In the genomic region with DNA sequence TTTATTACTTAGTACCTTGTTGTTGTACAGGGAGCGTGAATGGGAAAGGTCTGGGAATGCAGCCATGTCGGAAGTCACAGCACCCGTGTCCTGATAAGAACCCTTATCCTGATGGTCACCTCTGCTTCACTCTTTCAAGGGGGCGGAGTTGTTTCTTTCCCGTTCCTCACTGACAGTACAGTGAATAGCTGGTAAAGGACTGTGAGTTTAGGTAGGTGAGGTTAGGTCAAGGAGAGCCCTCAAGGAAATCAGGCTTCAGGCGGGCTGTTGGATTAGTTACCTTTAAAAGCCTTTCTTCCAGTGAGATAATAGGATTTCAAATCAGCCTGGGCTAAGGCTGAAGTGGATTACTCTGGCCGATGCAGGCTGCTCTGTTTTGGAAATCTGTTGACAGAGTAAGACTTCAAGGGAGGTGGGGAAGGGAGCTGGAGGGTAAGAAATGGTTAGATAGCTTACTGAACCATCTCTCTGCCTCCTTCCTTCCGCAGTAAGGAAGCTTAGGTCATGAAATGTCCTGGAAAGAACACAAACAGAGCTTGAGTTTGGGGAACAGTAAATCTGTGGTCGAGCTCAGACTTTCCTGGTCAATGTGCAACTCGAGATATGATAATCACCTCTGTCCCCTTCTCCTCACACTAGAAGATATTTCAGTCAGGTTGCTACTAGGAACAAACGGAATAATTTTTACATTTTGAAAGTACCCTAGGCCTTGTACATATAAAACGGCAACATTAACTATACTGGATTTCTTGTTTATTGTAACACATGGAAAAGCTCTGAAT, we compare ENCODE assay signal across 8 mouse cellular contexts. TPM values are rescaled to one million over a fixed set of nuclear protein-coding genes. Genes with fewer than 3 reads are reported as not detected.
A peak's percentile ranks its signal among the peaks of the same experiment; 100 is the strongest.
DNase-seq lines count a peak whose midpoint lies in the region; ATAC-seq lines count a peak whose summit lies in the region.
"Had no signal": no experiment of that assay in that cellular context is flagged by ENCODE, and none has a peak within 500 bp of the region (broad histone marks: within the 10 kb centered on the region; RNA-seq: fewer than 3 reads in every experiment).

No protein-coding gene starts in this region.

- H3K4me1 ChIP-seq in lung, embryonic 16.5 days (replicated peaks; ENCODE audit: control insufficient read depth, insufficient read depth, low read length), result peaks cover 56% of the 10 kb centered on the region
- peaks cover 39% of the 10 kb centered on the region for H3K4me1 ChIP-seq in forebrain, embryonic 13.5 days
- peaks cover 80% of the 10 kb centered on the region for H3K4me1 ChIP-seq in liver, embryonic 15.5 days (replicated peaks)
- H3K4me1 ChIP-seq in stomach, embryonic 15.5 days, result peaks cover 50% of the 10 kb centered on the region

- H3K9me3 ChIP-seq in lung, embryonic 16.5 days (ENCODE audit: control insufficient read depth, low read length), result no peaks in the 10 kb centered on the region
- H3K9me3 ChIP-seq in forebrain, embryonic 13.5 days (replicated peaks), result no peaks in the 10 kb centered on the region
- no peaks in the 10 kb centered on the region for H3K9me3 ChIP-seq in liver, embryonic 15.5 days (replicated peaks)
- H3K9me3 ChIP-seq in stomach, embryonic 15.5 days, result no peaks in the 10 kb centered on the region

- no peaks in the 10 kb centered on the region for H3K27me3 ChIP-seq in lung, embryonic 16.5 days (ENCODE audit: control insufficient read depth, insufficient read depth, low read depth, low read length)
- H3K27me3 ChIP-seq in forebrain, embryonic 13.5 days, result no peaks in the 10 kb centered on the region
- H3K27me3 ChIP-seq in liver, embryonic 15.5 days, result no peaks in the 10 kb centered on the region
- no peaks in the 10 kb centered on the region for H3K27me3 ChIP-seq in stomach, embryonic 15.5 days (replicated peaks)

- H3K4me2 ChIP-seq in lung, embryonic 16.5 days (ENCODE audit: low read depth, low read length), result peak overlapping the region; percentile 66
- peak overlapping the region; percentile 69 for H3K4me2 ChIP-seq in forebrain, embryonic 13.5 days
- peak overlapping the region; percentile 86 for H3K4me2 ChIP-seq in liver, embryonic 15.5 days
- peak overlapping the region; percentile 70 for H3K4me2 ChIP-seq in stomach, embryonic 15.5 days

- H3K27ac ChIP-seq in lung, embryonic 16.5 days (ENCODE audit: low read length), result peak overlapping the region; percentile 37
- H3K27ac ChIP-seq in forebrain, embryonic 13.5 days, result no peak overlapping the region
- peak overlapping the region; percentile 94 for H3K27ac ChIP-seq in liver, embryonic 15.5 days (replicated peaks)
- H3K27ac ChIP-seq in stomach, embryonic 15.5 days, result peak overlapping the region; percentile 3; the same call in 1 of the 2 replicates

- H3K9ac ChIP-seq in lung, embryonic 16.5 days (ENCODE audit: low read length), result peak overlapping the region; percentile 40
- peak overlapping the region; percentile 37; the same call in 1 of the 2 replicates for H3K9ac ChIP-seq in forebrain, embryonic 13.5 days
- peak overlapping the region; percentile 26; the same call in 1 of the 2 replicates for H3K9ac ChIP-seq in liver, embryonic 15.5 days
- no peak overlapping the region for H3K9ac ChIP-seq in stomach, embryonic 15.5 days

- H3K4me3 ChIP-seq in lung, embryonic 16.5 days (ENCODE audit: low read length), result peak overlapping the region; percentile 60
- H3K4me3 ChIP-seq in forebrain, embryonic 13.5 days, result no peak overlapping the region
- H3K4me3 ChIP-seq in liver, embryonic 15.5 days (replicated peaks), result peak overlapping the region; percentile 68
- H3K4me3 ChIP-seq in stomach, embryonic 15.5 days (replicated peaks), result peak overlapping the region; percentile 61

- no peak for DNase-seq in lung, postnatal 14 days
- no peak for DNase-seq in spleen, adult 18-20 months

- no peaks in the 10 kb centered on the region for H3K36me3 ChIP-seq in lung, embryonic 16.5 days (ENCODE audit: control insufficient read depth, insufficient read depth, low read length)
- no peaks in the 10 kb centered on the region for H3K36me3 ChIP-seq in forebrain, embryonic 13.5 days (ENCODE audit: poor library complexity, severe bottlenecking)
- H3K36me3 ChIP-seq in liver, embryonic 15.5 days (replicated peaks), result no peaks in the 10 kb centered on the region
- no peaks in the 10 kb centered on the region for H3K36me3 ChIP-seq in stomach, embryonic 15.5 days

- 23% methylated on average over 12 of the region's 12 CpGs for WGBS in lung, embryonic 16.5 days
- WGBS in forebrain, embryonic 13.5 days, result 30% methylated on average over 12 of the region's 12 CpGs
- WGBS in liver, embryonic 15.5 days (ENCODE audit: insufficient replicate concordance), result 9% methylated on average over 12 of the region's 12 CpGs
- WGBS in stomach, embryonic 15.5 days, result 29% methylated on average over 12 of the region's 12 CpGs

- ATAC-seq in lung, embryonic 16.5 days (ENCODE audit: low read depth), result no peak
- no peak for ATAC-seq in forebrain, embryonic 13.5 days
- ATAC-seq in liver, embryonic 15.5 days (ENCODE audit: insufficient read depth), result no peak
- no peak for ATAC-seq in stomach, embryonic 15.5 days (ENCODE audit: insufficient read depth, low FRiP score, low read depth)
- no peak for ATAC-seq in erythroid progenitor cell, adult 5-6 weeks (replicated peaks; ENCODE audit: low FRiP score, poor library complexity, severe bottlenecking)

RNA-seq across cellular contexts. Expression of a gene that starts 1.8 kb away (rescaled TPM):
- 73.0 and 78.9 TPM in 2 replicates for polyA plus RNA-seq in lung, embryonic 16.5 days (2015; fragmentation: Nextera tagmentation; extraction: Ambion mirVana)
- polyA plus RNA-seq in forebrain, embryonic 13.5 days (2015; fragmentation: Nextera tagmentation; extraction: Ambion mirVana), result 25.5 and 30.6 TPM in 2 replicates
- 35.1 and 45.6 TPM in 2 replicates for polyA plus RNA-seq in liver, embryonic 15.5 days (2015; fragmentation: Nextera tagmentation; extraction: Ambion mirVana)
- 59.3 and 59.9 TPM in 2 replicates for polyA plus RNA-seq in stomach, embryonic 15.5 days (2015; fragmentation: Nextera tagmentation; extraction: Ambion mirVana)
- 12.2 and 15.5 TPM in 2 replicates for total RNA-seq in erythroid progenitor cell, adult 5-6 weeks (2015; ENCODE audit: low replicate concordance)
- total RNA-seq in erythroid progenitor cell, adult 5-6 weeks (2017; ENCODE audit: low replicate concordance), result 21.8 and 26.2 TPM in 2 replicates

RNA-seq across cellular contexts. Expression of a gene that starts 32.3 kb away (rescaled TPM):
- 0.05 TPM in 1 of 2 replicates, not detected in the other for polyA plus RNA-seq in lung, embryonic 16.5 days (2015; fragmentation: Nextera tagmentation; extraction: Ambion mirVana)
- 0.08 and 0.13 TPM in 2 replicates for polyA plus RNA-seq in forebrain, embryonic 13.5 days (2015; fragmentation: Nextera tagmentation; extraction: Ambion mirVana)
- not detected in 2 replicates for polyA plus RNA-seq in liver, embryonic 15.5 days (2015; fragmentation: Nextera tagmentation; extraction: Ambion mirVana)
- not detected in 2 replicates for polyA plus RNA-seq in stomach, embryonic 15.5 days (2015; fragmentation: Nextera tagmentation; extraction: Ambion mirVana)
- total RNA-seq in erythroid progenitor cell, adult 5-6 weeks (2015; ENCODE audit: low replicate concordance), result not detected in 2 replicates
- total RNA-seq in erythroid progenitor cell, adult 5-6 weeks (2017; ENCODE audit: low replicate concordance), result not detected in 2 replicates
- total RNA-seq: common myeloid progenitor, adult 5-6 weeks had no signal

RNA-seq across cellular contexts. Expression of a gene that starts 39.3 kb away (rescaled TPM):
- polyA plus RNA-seq in lung, embryonic 16.5 days (2015; fragmentation: Nextera tagmentation; extraction: Ambion mirVana), result 0.14 TPM in 1 of 2 replicates, not detected in the other
- not detected in 2 replicates for polyA plus RNA-seq in forebrain, embryonic 13.5 days (2015; fragmentation: Nextera tagmentation; extraction: Ambion mirVana)
- polyA plus RNA-seq in liver, embryonic 15.5 days (2015; fragmentation: Nextera tagmentation; extraction: Ambion mirVana), result not detected in 2 replicates
- 0.06 TPM in 1 of 2 replicates, not detected in the other for polyA plus RNA-seq in stomach, embryonic 15.5 days (2015; fragmentation: Nextera tagmentation; extraction: Ambion mirVana)
- total RNA-seq in erythroid progenitor cell, adult 5-6 weeks (2015; ENCODE audit: low replicate concordance), result not detected in 2 replicates
- total RNA-seq in erythroid progenitor cell, adult 5-6 weeks (2017; ENCODE audit: low replicate concordance), result not detected in 2 replicates
- total RNA-seq: common myeloid progenitor, adult 5-6 weeks had no signal

RNA-seq across cellular contexts. Expression of a gene that starts 42.7 kb away (rescaled TPM):
- polyA plus RNA-seq in lung, embryonic 16.5 days (2015; fragmentation: Nextera tagmentation; extraction: Ambion mirVana), result 35.8 and 38.2 TPM in 2 replicates
- polyA plus RNA-seq in forebrain, embryonic 13.5 days (2015; fragmentation: Nextera tagmentation; extraction: Ambion mirVana), result 58.5 and 58.6 TPM in 2 replicates
- 10.2 and 10.4 TPM in 2 replicates for polyA plus RNA-seq in liver, embryonic 15.5 days (2015; fragmentation: Nextera tagmentation; extraction: Ambion mirVana)
- 31.0 and 34.2 TPM in 2 replicates for polyA plus RNA-seq in stomach, embryonic 15.5 days (2015; fragmentation: Nextera tagmentation; extraction: Ambion mirVana)
- total RNA-seq in erythroid progenitor cell, adult 5-6 weeks (2015; ENCODE audit: low replicate concordance), result 55.9 and 72.1 TPM in 2 replicates
- total RNA-seq in erythroid progenitor cell, adult 5-6 weeks (2017; ENCODE audit: low replicate concordance), result 35.6 and 36.3 TPM in 2 replicates

RNA-seq across cellular contexts. Expression of a gene that starts 58.7 kb away (rescaled TPM):
- not detected in 2 replicates for polyA plus RNA-seq in lung, embryonic 16.5 days (2015; fragmentation: Nextera tagmentation; extraction: Ambion mirVana)
- polyA plus RNA-seq in forebrain, embryonic 13.5 days (2015; fragmentation: Nextera tagmentation; extraction: Ambion mirVana), result not detected in 2 replicates
- not detected in 2 replicates for polyA plus RNA-seq in liver, embryonic 15.5 days (2015; fragmentation: Nextera tagmentation; extraction: Ambion mirVana)
- not detected in 2 replicates for polyA plus RNA-seq in stomach, embryonic 15.5 days (2015; fragmentation: Nextera tagmentation; extraction: Ambion mirVana)
- total RNA-seq in erythroid progenitor cell, adult 5-6 weeks (2015; ENCODE audit: low replicate concordance), result not detected in 2 replicates
- not detected in 2 replicates for total RNA-seq in erythroid progenitor cell, adult 5-6 weeks (2017; ENCODE audit: low replicate concordance)
- total RNA-seq: common myeloid progenitor, adult 5-6 weeks had no signal
